Mouse (Mus musculus) thymus, adult 2 months (tissue): ENCODE measurements around the gene Edem2. TPM values are rescaled to one million over a fixed set of nuclear protein-coding genes. Genes with fewer than 3 reads are reported as not detected.

Source experiments
- DNase-seq: peaks from one replicate; pipeline ENCODE4 v3.0.0; 2021
- H3K27ac ChIP-seq: fragments of 200-500 bp; 2 replicates; pipeline ENCODE4 v1.5.1; 2012; ENCODE audit warnings: low read length, control low read depth; ENCODE audit not compliant: control insufficient read depth, insufficient read depth
- H3K27me3 ChIP-seq: fragments of 200-500 bp; 2 replicates; pipeline ENCODE4 v1.6.1; 2012; ENCODE audit warnings: mild to moderate bottlenecking, low read length, moderate library complexity, mixed read lengths; ENCODE audit not compliant: control insufficient read depth, insufficient read depth
- H3K36me3 ChIP-seq: fragments of 200-500 bp; 2 replicates; pipeline ENCODE4 v1.6.1; 2012; ENCODE audit warnings: mild to moderate bottlenecking, low read length, moderate library complexity; ENCODE audit not compliant: control insufficient read depth, insufficient read depth
- H3K4me1 ChIP-seq: fragments of 200-500 bp; replicated peaks from 2 replicates; pipeline ENCODE4 v1.6.1; 2012; ENCODE audit warnings: low read length; ENCODE audit not compliant: control insufficient read depth, insufficient read depth
- H3K4me3 ChIP-seq: fragments of 200-500 bp; 2 replicates; pipeline ENCODE4 v1.5.1; 2012; ENCODE audit warnings: mild to moderate bottlenecking, low read length, control low read depth, moderate library complexity; ENCODE audit not compliant: control insufficient read depth, insufficient read depth
- CTCF ChIP-seq: fragments of 200-500 bp; IDR thresholded peaks from 2 replicates; pipeline ENCODE4 v1.5.1; 2012; ENCODE audit warnings: mild to moderate bottlenecking, control low read depth, low read length, moderate library complexity, borderline replicate concordance; ENCODE audit not compliant: control insufficient read depth, poor library complexity, insufficient read depth; ENCODE audit errors: extremely low read depth
- POLR2A ChIP-seq: fragments of 200-500 bp; IDR thresholded peaks from 2 replicates; pipeline ENCODE4 v1.6.1; 2012; ENCODE audit warnings: mild to moderate bottlenecking, low read length, control low read depth, moderate library complexity; ENCODE audit not compliant: control insufficient read depth, poor library complexity, insufficient read depth; ENCODE audit errors: extremely low read depth
- whole genome bisulfite sequencing: fragments of 180-500 bp; shearing (Covaris S2); methylation state at CpG from one replicate; pipeline ENCODE4 v1.1.7; 2018; 5-methylcytosine and 5-hydroxymethylcytosine counted together
- polyA plus RNA-seq: library from polyadenylated mRNA; depleted of rRNA; stranded (reverse); fragments of >200 nt; gene quantifications from 2 replicates; pipeline ENCODE4 v1.2.3, GENCODE M21; 2012; rRNA removed

Edem2 gene
- polyA plus RNA-seq: 55.8 and 58.6 TPM in 2 replicates

GRCm38 (mm10) chr2:155729158-155729645 lies at the start of gene Edem2:
Gene Edem2 (minus strand): TSS chr2:155729475.
- DNase-seq: peak; percentile 95
- peak; percentile 89 for TF ChIP-seq POLR2A
- 0 out of 2 replicates have a peak, but pooled peaks have one; percentile 31 for TF ChIP-seq CTCF
- Histone ChIP-seq H3K27ac (no peak within 1 kb of the TSS), H3K36me3 (no peaks in the 10 kb centered on the region), H3K4me1 (peaks cover 5% of the 10 kb centered on the region), H3K27me3 (no peaks in the 10 kb centered on the region), H3K4me3 (peak within 1 kb of the TSS; percentile 82)
- WGBS: under 1% methylated on average over 33 of the region's 33 CpGs

- Histone ChIP-seq H3K4me3 (no peak overlapping the region), H3K27me3 (peaks cover 17% of the 10 kb centered on the region), H3K4me1 (peaks cover 5% of the 10 kb centered on the region; the same call in 1 of the 2 replicates), H3K27ac (no peak overlapping the region), H3K36me3 (no peaks in the 10 kb centered on the region)
- DNase-seq: no peak
- TF ChIP-seq CTCF (no peak), POLR2A (no peak)
- WGBS: 49% methylated on average over 7 of the region's 7 CpGs
Measured at GRCm38 (mm10) chr2:155779066-155779465, 49.8 kb upstream of the Edem2 start.

- peaks cover 20% of the 10 kb centered on the region for H3K27me3 ChIP-seq
- WGBS: 80% methylated on average over 6 of the region's 6 CpGs
- H3K27ac ChIP-seq: no peak overlapping the region
- TF ChIP-seq CTCF (no peak), POLR2A (no peak)
- no peaks in the 10 kb centered on the region for H3K36me3 ChIP-seq
- H3K4me1 ChIP-seq: peaks cover 5% of the 10 kb centered on the region; the same call in 1 of the 2 replicates
- DNase-seq: no peak
- H3K4me3 ChIP-seq: no peak overlapping the region
Measured at GRCm38 (mm10) chr2:155778004-155778403, 48.7 kb upstream of the Edem2 start.

- DNase-seq: no peak
- TF ChIP-seq POLR2A (no peak), CTCF (no peak)
- H3K27ac ChIP-seq: no peak overlapping the region
- H3K36me3 ChIP-seq: no peaks in the 10 kb centered on the region
- H3K4me3 ChIP-seq: no peak overlapping the region
- H3K4me1 ChIP-seq: peaks cover 5% of the 10 kb centered on the region; the same call in 1 of the 2 replicates
- peaks cover 20% of the 10 kb centered on the region for H3K27me3 ChIP-seq
- WGBS: 87% methylated on average over 4 of the region's 4 CpGs
Measured at GRCm38 (mm10) chr2:155777688-155777985, 48.4 kb upstream of the Edem2 start.

- Histone ChIP-seq H3K4me1 (peaks cover 5% of the 10 kb centered on the region; the same call in 1 of the 2 replicates), H3K27ac (no peak overlapping the region), H3K36me3 (no peaks in the 10 kb centered on the region), H3K27me3 (peaks cover 20% of the 10 kb centered on the region), H3K4me3 (no peak overlapping the region)
- DNase-seq: no peak
- TF ChIP-seq POLR2A (no peak), CTCF (no peak)
- 74% methylated on average over 10 of the region's 10 CpGs for WGBS
Measured at GRCm38 (mm10) chr2:155776824-155777687, 47.8 kb upstream of the Edem2 start.

GRCm38 (mm10) chr2:155775685-155776263 lies 46.5 kb upstream of the Edem2 start:
- WGBS: 6% methylated on average over 44 of the region's 44 CpGs
- peak; percentile 56 for DNase-seq
- no peak for TF ChIP-seq CTCF
- TF ChIP-seq POLR2A: no peak
- H3K36me3 ChIP-seq: no peaks in the 10 kb centered on the region
- no peak overlapping the region for H3K4me3 ChIP-seq
- H3K4me1 ChIP-seq: peaks cover 5% of the 10 kb centered on the region; the same call in 1 of the 2 replicates
- peaks cover 20% of the 10 kb centered on the region for H3K27me3 ChIP-seq
- H3K27ac ChIP-seq: no peak overlapping the region
